Mouse (Mus musculus) forelimb bud, embryonic 11.5 days (tissue): ENCODE data around the gene Rnps1.

ENCODE experiments used
- DNase-seq: peaks from one replicate; pipeline ENCODE4 v3.0.0-alpha.2; 2012; ENCODE audit warnings: low read depth, low spot score

Rnps1 gene

DNA sequence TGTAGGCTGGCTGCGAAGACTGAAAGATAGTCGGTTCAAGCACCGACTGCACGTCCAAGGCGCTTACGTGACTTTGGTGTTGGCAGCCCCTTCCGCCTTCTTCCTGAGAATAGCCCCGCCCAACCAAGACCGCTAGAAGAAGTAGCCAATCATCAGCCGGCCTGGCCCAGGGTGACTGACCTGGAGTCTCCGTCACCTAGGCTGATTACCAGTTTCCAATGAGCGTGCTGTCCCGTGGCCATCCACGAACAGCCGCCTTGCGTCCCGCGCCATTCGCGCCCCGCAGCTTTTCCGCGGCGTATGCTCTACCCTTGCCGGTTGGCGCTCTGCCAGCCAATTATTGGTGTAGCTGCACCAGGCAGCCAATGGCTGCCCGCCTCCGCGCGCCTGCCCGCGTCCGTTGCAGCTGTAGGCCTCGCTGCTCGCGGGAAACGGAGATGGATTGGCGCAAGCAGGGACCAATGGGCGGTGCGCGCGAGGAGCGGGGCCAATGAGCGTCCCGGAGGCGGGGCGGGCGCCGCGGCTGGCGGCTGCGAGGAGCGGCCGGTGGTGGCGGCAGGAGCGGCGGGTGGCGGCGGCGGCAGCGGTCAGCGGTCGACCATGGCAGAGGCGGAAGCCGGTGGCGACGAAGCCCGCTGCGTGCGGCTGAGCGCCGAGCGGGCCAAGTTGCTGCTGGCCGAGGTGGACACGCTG, 55.7 kb downstream of the Rnps1 start, which contains the start of the genes E4f1 and Pgp:
TSS of gene E4f1 (minus strand) at position 404 of the 693 bp plus-strand sequence.
TSS of gene Pgp (plus strand) at position 483 of the 693 bp plus-strand sequence.
- peak; percentile 98 for DNase-seq

- DNase-seq = no peak
These were observed 56.5 kb downstream of the Rnps1 start for GRCm38 (mm10) chr17:24470701-24471527.

DNA sequence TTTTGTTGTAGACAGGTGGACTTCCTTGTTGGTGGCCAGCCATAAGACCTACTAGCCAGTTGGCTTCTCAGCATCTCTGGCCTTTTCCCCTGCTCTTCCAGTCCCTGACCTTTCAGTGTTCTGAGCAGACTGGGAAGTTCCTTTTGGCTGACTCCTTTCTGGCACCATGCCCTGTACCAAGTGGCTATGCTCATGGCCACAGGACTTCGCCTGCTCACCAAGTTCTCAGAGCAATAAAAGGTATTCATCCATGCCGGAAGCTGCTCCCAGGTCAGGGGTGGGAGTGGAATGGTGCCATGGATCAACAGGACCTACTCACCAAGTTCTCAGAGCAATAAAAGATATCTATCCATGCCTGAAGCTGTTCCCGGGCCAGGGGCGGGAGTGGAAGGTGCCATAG, 58.1 kb downstream of the Rnps1 start:
- no peak for DNase-seq

GRCm38 (mm10) chr17:24473612-24474275, 59.4 kb downstream of the Rnps1 start, which contains the start of gene Bricd5:
Gene Bricd5, plus strand, starts transcription at chr17:24473884.
- DNase-seq = no peak

DNA sequence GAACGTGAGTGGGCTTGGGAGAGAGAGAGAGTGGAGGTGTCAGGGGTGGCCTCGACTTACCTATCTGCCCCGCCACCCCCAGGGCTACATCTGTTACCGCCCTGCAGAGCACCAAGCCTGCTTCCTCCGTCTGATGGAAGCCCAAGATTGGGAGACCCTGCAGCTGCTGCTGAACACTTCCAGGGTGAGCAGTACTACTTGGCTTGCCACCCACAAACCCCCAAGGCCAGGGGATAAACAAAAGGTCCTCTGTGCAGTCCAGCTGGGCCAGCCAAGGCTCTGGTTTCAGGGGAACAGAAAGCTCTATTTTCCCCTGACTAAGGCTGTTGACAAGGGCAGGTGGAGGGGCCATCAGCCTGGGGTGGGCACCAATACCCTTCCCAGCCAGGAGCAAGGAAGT, 60.2 kb downstream of the Rnps1 start:
- no peak for DNase-seq
